Mouse (Mus musculus) embryonic fibroblast, embryonic 13.5 days (primary cell): ENCODE data around the gene Gimap9.

Source experiments
- CTCF ChIP-seq: IDR thresholded peaks from 2 replicates; pipeline ENCODE4 v1.5.1; 2011; ENCODE audit warnings: mild to moderate bottlenecking, control low read depth, low read length, moderate library complexity, borderline replicate concordance; ENCODE audit not compliant: insufficient read depth
- POLR2A ChIP-seq: IDR thresholded peaks from 2 replicates; pipeline ENCODE4 v1.6.1; 2011; ENCODE audit warnings: low read depth, mild to moderate bottlenecking, control low read depth, low read length, moderate library complexity

DNA sequence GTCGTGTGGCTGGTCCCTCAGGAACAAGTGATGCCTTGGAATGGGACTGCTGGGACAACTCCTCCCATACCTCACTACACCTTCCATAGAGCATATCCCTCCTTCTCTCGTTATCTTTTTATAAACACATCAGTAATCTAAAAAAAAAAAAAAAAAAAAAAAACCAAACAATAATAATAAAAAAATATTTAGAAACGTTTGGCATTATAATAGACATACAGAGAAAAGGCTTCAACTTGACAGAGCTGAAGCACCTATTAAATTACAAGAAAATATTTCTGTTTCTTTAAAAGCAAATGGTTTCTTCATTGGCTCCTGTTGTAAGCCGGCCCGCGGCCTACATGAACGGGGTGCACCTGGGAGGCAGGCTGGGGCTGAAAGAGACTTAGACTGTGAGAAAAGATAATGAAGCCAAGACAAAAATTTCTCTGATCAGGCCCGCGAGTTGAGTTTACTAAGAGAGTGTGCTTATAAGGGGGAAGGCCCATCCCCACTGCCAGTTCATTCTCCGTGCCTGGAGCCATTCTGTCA is 464 bp upstream of the Gimap9 start:
- TF ChIP-seq CTCF (no peak), POLR2A (no peak)
